Mouse (Mus musculus): ENCODE measurements around the gene Ccdc180. TPM values are rescaled to one million over a fixed set of nuclear protein-coding genes. Genes with fewer than 3 reads are reported as not detected.

Gene Ccdc180
- polyA plus RNA-seq, 1 experiment from 2014 or later, result 0.59 TPM

- no peak overlapping the region for H3K27ac ChIP-seq (ENCODE audit: low read length)
- no peaks in the 10 kb centered on the region for H3K4me1 ChIP-seq (ENCODE audit: control insufficient read depth, insufficient read depth, low read length)
- no peaks in the 10 kb centered on the region for H3K27me3 ChIP-seq (ENCODE audit: control insufficient read depth, insufficient read depth, low read depth, low read length)
- H3K4me2 ChIP-seq (ENCODE audit: low read length), result no peak overlapping the region
- no peak overlapping the region for H3K4me3 ChIP-seq (ENCODE audit: low read depth, low read length)
- 85% methylated on average over 4 of the region's 4 CpGs for WGBS
- H3K36me3 ChIP-seq (ENCODE audit: control insufficient read depth, insufficient read depth, low read length), result no peaks in the 10 kb centered on the region
- ATAC-seq, result no peak
- no peak overlapping the region for H3K9ac ChIP-seq (ENCODE audit: low read depth, low read length)
- no peaks in the 10 kb centered on the region for H3K9me3 ChIP-seq (replicated peaks; ENCODE audit: control insufficient read depth, low read length, poor library complexity, severe bottlenecking)
Observed at GRCm38 (mm10) chr4:45928561-45928960, 38.5 kb downstream of the Ccdc180 start.

DNA sequence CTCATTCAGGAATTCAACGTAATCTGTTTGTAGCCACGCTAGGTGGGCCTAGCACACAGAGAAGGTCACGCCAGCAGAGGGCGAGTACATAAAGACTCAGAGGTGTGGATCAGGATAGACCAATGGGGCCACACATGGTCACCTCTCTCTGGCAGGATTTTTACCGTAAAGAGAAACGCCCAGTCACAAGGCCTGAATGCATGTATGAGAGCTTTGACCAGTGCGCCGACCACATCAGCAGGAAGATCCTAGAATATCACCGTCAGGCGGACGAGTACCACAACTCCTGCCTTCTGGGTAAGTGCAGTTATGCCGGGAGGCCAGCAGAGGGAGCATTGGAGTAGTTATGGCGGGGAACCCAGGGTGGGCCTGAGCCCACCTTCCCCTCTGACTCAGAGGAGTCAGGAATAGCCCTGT is 51.5 kb downstream of the Ccdc180 start:
- ATAC-seq, result 0 out of 2 replicates have a peak, but pooled peaks have one; percentile 28
- H3K27me3 ChIP-seq (ENCODE audit: control insufficient read depth, insufficient read depth, low read depth, low read length), result no peaks in the 10 kb centered on the region
- no peak overlapping the region for H3K4me3 ChIP-seq (ENCODE audit: low read depth, low read length)
- H3K4me2 ChIP-seq (ENCODE audit: low read length), result no peak overlapping the region
- H3K9me3 ChIP-seq (replicated peaks; ENCODE audit: control insufficient read depth, low read length, poor library complexity, severe bottlenecking), result no peaks in the 10 kb centered on the region
- H3K4me1 ChIP-seq (ENCODE audit: control insufficient read depth, insufficient read depth, low read length), result no peaks in the 10 kb centered on the region
- 30% methylated on average over 13 of the region's 13 CpGs for WGBS
- H3K36me3 ChIP-seq (ENCODE audit: control insufficient read depth, insufficient read depth, low read length), result no peaks in the 10 kb centered on the region
- no peak overlapping the region for H3K9ac ChIP-seq (ENCODE audit: low read depth, low read length)
- H3K27ac ChIP-seq (ENCODE audit: low read length), result no peak overlapping the region

- Histone ChIP-seq H3K9me3 (replicated peaks; ENCODE audit: control insufficient read depth, low read length, poor library complexity, severe bottlenecking) (no peaks in the 10 kb centered on the region), H3K27ac (ENCODE audit: low read length) (no peak overlapping the region), H3K27me3 (ENCODE audit: control insufficient read depth, insufficient read depth, low read depth, low read length) (no peaks in the 10 kb centered on the region), H3K4me2 (ENCODE audit: low read length) (no peak overlapping the region), H3K4me1 (ENCODE audit: control insufficient read depth, insufficient read depth, low read length) (no peaks in the 10 kb centered on the region), H3K36me3 (ENCODE audit: control insufficient read depth, insufficient read depth, low read length) (no peaks in the 10 kb centered on the region), H3K4me3 (ENCODE audit: low read depth, low read length) (no peak overlapping the region), H3K9ac (ENCODE audit: low read depth, low read length) (no peak overlapping the region)
- WGBS, result 76% methylated on average over 8 of the region's 8 CpGs
- ATAC-seq, result no peak
Observed at GRCm38 (mm10) chr4:45947729-45948128, 57.6 kb downstream of the Ccdc180 start.

DNA sequence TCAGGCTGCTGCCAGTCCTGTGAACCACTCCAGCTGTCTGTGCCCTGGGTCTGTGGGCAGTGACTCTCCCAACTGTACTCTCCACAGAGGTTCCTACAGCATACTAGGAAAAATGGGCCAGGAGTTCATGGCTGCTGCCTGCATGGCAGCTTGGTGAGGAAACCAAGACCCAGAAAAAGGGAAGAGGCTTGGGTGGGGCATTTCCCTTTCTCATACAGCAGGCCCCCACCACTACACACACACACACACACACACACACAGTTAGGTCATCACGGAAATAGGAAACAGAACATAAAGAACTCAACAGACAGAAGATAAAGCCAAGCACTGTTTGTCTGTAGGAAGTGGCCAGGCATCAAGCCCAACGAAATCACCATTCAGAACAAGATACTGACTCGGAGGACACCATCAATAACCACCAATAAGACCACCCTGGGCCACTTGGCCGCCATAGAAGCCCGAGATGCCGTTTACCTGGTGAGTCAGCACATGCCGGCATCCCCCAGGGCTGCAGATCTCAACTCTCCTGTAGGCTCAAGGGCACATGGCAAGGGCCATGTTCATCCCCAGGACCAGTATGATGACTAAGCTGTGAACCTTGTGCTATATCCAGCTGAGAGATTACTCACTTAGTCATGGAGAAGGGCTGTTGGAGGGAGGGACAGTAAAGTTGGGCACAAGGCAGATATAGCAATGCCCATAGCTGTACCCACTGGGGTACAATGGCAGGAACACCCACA is 59.2 kb downstream of the Ccdc180 start:
- H3K36me3 ChIP-seq (ENCODE audit: control insufficient read depth, insufficient read depth, low read length), result no peaks in the 10 kb centered on the region
- ATAC-seq, result no peak
- H3K27ac ChIP-seq (ENCODE audit: low read length), result no peak overlapping the region
- H3K4me1 ChIP-seq (ENCODE audit: control insufficient read depth, insufficient read depth, low read length), result no peaks in the 10 kb centered on the region
- H3K9ac ChIP-seq (ENCODE audit: low read depth, low read length), result no peak overlapping the region
- no peaks in the 10 kb centered on the region for H3K9me3 ChIP-seq (replicated peaks; ENCODE audit: control insufficient read depth, low read length, poor library complexity, severe bottlenecking)
- no peak overlapping the region for H3K4me3 ChIP-seq (ENCODE audit: low read depth, low read length)
- no peak overlapping the region for H3K4me2 ChIP-seq (ENCODE audit: low read length)
- 89% methylated on average over 7 of the region's 7 CpGs for WGBS
- H3K27me3 ChIP-seq (ENCODE audit: control insufficient read depth, insufficient read depth, low read depth, low read length), result no peaks in the 10 kb centered on the region

GRCm38 (mm10) chr4:45951830-45952229 is 61.7 kb downstream of the Ccdc180 start:
- Histone ChIP-seq H3K9me3 (replicated peaks; ENCODE audit: control insufficient read depth, low read length, poor library complexity, severe bottlenecking) (no peaks in the 10 kb centered on the region), H3K4me3 (ENCODE audit: low read depth, low read length) (no peak overlapping the region), H3K4me1 (ENCODE audit: control insufficient read depth, insufficient read depth, low read length) (no peaks in the 10 kb centered on the region), H3K4me2 (ENCODE audit: low read length) (no peak overlapping the region), H3K36me3 (ENCODE audit: control insufficient read depth, insufficient read depth, low read length) (no peaks in the 10 kb centered on the region), H3K9ac (ENCODE audit: low read depth, low read length) (no peak overlapping the region), H3K27ac (ENCODE audit: low read length) (no peak overlapping the region), H3K27me3 (ENCODE audit: control insufficient read depth, insufficient read depth, low read depth, low read length) (no peaks in the 10 kb centered on the region)
- 94% methylated on average over 10 of the region's 18 CpGs for WGBS
- ATAC-seq, result no peak

GRCm38 (mm10) chr4:45953025-45953919 is 63.2 kb downstream of the Ccdc180 start:
- no peak overlapping the region for H3K4me3 ChIP-seq (ENCODE audit: low read depth, low read length)
- no peak overlapping the region for H3K27ac ChIP-seq (ENCODE audit: low read length)
- no peaks in the 10 kb centered on the region for H3K27me3 ChIP-seq (ENCODE audit: control insufficient read depth, insufficient read depth, low read depth, low read length)
- no peaks in the 10 kb centered on the region for H3K36me3 ChIP-seq (ENCODE audit: control insufficient read depth, insufficient read depth, low read length)
- ATAC-seq, result no peak
- 91% methylated on average over 23 of the region's 23 CpGs for WGBS
- no peaks in the 10 kb centered on the region for H3K9me3 ChIP-seq (replicated peaks; ENCODE audit: control insufficient read depth, low read length, poor library complexity, severe bottlenecking)
- no peaks in the 10 kb centered on the region for H3K4me1 ChIP-seq (ENCODE audit: control insufficient read depth, insufficient read depth, low read length)
- H3K4me2 ChIP-seq (ENCODE audit: low read length), result no peak overlapping the region
- H3K9ac ChIP-seq (ENCODE audit: low read depth, low read length), result no peak overlapping the region

GRCm38 (mm10) chr4:45955235-45955634 is 65.1 kb downstream of the Ccdc180 start:
- Histone ChIP-seq H3K27ac (ENCODE audit: low read length) (no peak overlapping the region), H3K36me3 (ENCODE audit: control insufficient read depth, insufficient read depth, low read length) (no peaks in the 10 kb centered on the region), H3K4me3 (ENCODE audit: low read depth, low read length) (no peak overlapping the region), H3K4me1 (ENCODE audit: control insufficient read depth, insufficient read depth, low read length) (no peaks in the 10 kb centered on the region), H3K4me2 (ENCODE audit: low read length) (no peak overlapping the region), H3K9me3 (replicated peaks; ENCODE audit: control insufficient read depth, low read length, poor library complexity, severe bottlenecking) (no peaks in the 10 kb centered on the region), H3K9ac (ENCODE audit: low read depth, low read length) (no peak overlapping the region), H3K27me3 (ENCODE audit: control insufficient read depth, insufficient read depth, low read depth, low read length) (no peaks in the 10 kb centered on the region)
- 80% methylated on average over 4 of the region's 4 CpGs for WGBS
- no peak for ATAC-seq

DNA sequence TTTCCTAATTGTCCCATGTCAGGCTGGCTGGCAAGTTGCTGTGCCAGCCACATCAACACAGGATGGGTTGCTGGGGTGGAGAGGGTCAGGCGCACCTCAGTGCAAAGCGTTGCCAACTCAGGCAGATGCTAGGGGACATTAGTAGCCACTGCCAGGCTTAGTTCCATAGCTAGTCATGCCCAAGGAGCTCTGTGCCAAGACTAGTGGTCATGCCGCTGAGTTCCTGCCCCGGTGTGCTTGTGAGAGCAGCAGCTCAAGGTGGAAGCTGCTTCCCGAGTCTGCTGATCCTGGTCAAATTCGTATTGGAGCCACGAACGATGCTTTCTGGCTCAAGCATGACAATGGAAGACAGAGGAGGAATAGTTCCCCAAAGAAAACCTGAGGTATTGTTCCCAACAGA is 66.0 kb downstream of the Ccdc180 start:
- H3K27me3 ChIP-seq (ENCODE audit: control insufficient read depth, insufficient read depth, low read depth, low read length), result no peaks in the 10 kb centered on the region
- no peak overlapping the region for H3K27ac ChIP-seq (ENCODE audit: low read length)
- no peak overlapping the region for H3K9ac ChIP-seq (ENCODE audit: low read depth, low read length)
- no peaks in the 10 kb centered on the region for H3K4me1 ChIP-seq (ENCODE audit: control insufficient read depth, insufficient read depth, low read length)
- no peak overlapping the region for H3K4me2 ChIP-seq (ENCODE audit: low read length)
- 96% methylated on average over 8 of the region's 8 CpGs for WGBS
- H3K4me3 ChIP-seq (ENCODE audit: low read depth, low read length), result no peak overlapping the region
- ATAC-seq, result no peak
- no peaks in the 10 kb centered on the region for H3K9me3 ChIP-seq (replicated peaks; ENCODE audit: control insufficient read depth, low read length, poor library complexity, severe bottlenecking)
- H3K36me3 ChIP-seq (ENCODE audit: control insufficient read depth, insufficient read depth, low read length), result no peaks in the 10 kb centered on the region

- no peak for ATAC-seq
- H3K4me1 ChIP-seq (ENCODE audit: control insufficient read depth, insufficient read depth, low read length), result no peaks in the 10 kb centered on the region
- 97% methylated on average over 4 of the region's 4 CpGs for WGBS
- H3K9ac ChIP-seq (ENCODE audit: low read depth, low read length), result no peak overlapping the region
- no peak overlapping the region for H3K27ac ChIP-seq (ENCODE audit: low read length)
- H3K4me2 ChIP-seq (ENCODE audit: low read length), result no peak overlapping the region
- no peaks in the 10 kb centered on the region for H3K9me3 ChIP-seq (replicated peaks; ENCODE audit: control insufficient read depth, low read length, poor library complexity, severe bottlenecking)
- H3K4me3 ChIP-seq (ENCODE audit: low read depth, low read length), result no peak overlapping the region
- H3K36me3 ChIP-seq (ENCODE audit: control insufficient read depth, insufficient read depth, low read length), result no peaks in the 10 kb centered on the region
- H3K27me3 ChIP-seq (ENCODE audit: control insufficient read depth, insufficient read depth, low read depth, low read length), result no peaks in the 10 kb centered on the region
Observed at GRCm38 (mm10) chr4:45956706-45957105, 66.6 kb downstream of the Ccdc180 start.

Measured in midbrain, embryonic 16.5 days (tissue).